Mouse (Mus musculus) embryonic facial prominence, embryonic 15.5 days (tissue): ENCODE results near the gene Plekhm2. TPM values are rescaled to one million over a fixed set of nuclear protein-coding genes. Genes with fewer than 3 reads are reported as not detected.

Experiments used
- ATAC-seq: fragments of 200-750 bp; cut with Nextera tagmentation; 2 replicates; pipeline ENCODE4 v1.8.0; 2017; ENCODE audit warnings: low read depth, moderate TSS enrichment; ENCODE audit not compliant: insufficient number of reproducible peaks, low FRiP score, low TSS enrichment
- H3K27ac ChIP-seq: fragments of 300-500 bp; sonication (generic); replicated peaks from 2 replicates; pipeline ENCODE4 v1.5.1; 2015; ENCODE audit warnings: mild to moderate bottlenecking, inconsistent platforms
- H3K27me3 ChIP-seq: fragments of 300-500 bp; sonication (generic); 2 replicates; pipeline ENCODE4 v1.6.1; 2015; ENCODE audit warnings: inconsistent platforms
- H3K36me3 ChIP-seq: fragments of 300-500 bp; sonication (generic); 2 replicates; pipeline ENCODE4 v1.6.1; 2015; ENCODE audit warnings: mild to moderate bottlenecking, inconsistent platforms
- H3K4me1 ChIP-seq: fragments of 300-500 bp; sonication (generic); 2 replicates; pipeline ENCODE4 v1.6.1; 2015; ENCODE audit warnings: inconsistent platforms
- H3K4me2 ChIP-seq: fragments of 300-500 bp; sonication (generic); replicated peaks from 2 replicates; pipeline ENCODE4 v1.6.1; 2015; ENCODE audit warnings: mild to moderate bottlenecking, inconsistent platforms
- H3K4me3 ChIP-seq: fragments of 300-500 bp; sonication (generic); replicated peaks from 2 replicates; pipeline ENCODE4 v1.5.1; 2015; ENCODE audit warnings: mild to moderate bottlenecking, inconsistent platforms
- H3K9ac ChIP-seq: fragments of 300-500 bp; sonication (generic); 2 replicates; pipeline ENCODE4 v1.6.1; 2015; ENCODE audit warnings: inconsistent platforms
- H3K9me3 ChIP-seq: fragments of 300-500 bp; sonication (generic); replicated peaks from 2 replicates; pipeline ENCODE4 v1.6.1; 2016; ENCODE audit warnings: inconsistent platforms
- WGBS: fragments of 180-500 bp; shearing (Covaris S2); methylation state at CpG from one replicate; pipeline ENCODE4 v1.1.7; 2015; 5-methylcytosine and 5-hydroxymethylcytosine counted together
- polyA plus RNA-seq: library from polyadenylated mRNA; unstranded; fragments of >200 nt; fragmentation: Nextera tagmentation; extraction: Ambion mirVana; gene quantifications from 2 replicates; pipeline ENCODE4 v1.2.1, GENCODE M21; 2015

Plekhm2 gene
- polyA plus RNA-seq, result 7.1 and 8.3 TPM in 2 replicates

DNA sequence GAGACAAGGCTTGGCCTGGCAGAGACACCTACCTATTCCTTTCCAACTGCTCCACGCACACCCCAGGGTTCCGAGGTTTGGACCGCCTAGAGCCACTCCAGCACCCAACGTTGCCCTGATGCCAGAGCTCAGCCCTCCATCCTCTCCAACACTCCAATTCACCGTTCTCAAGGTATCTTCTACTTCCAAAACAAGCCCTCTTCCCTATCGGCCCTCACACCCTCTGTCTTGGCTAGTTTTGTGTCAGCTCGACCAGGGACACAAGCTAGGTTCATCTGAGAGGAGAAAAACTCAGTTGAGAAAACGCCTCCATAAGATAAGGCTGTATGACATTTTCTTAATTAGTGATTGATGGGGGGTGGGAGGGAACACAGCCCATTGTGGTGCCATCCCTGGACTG is at the start of gene Plekhm2:
TSS of gene Plekhm2 (minus strand) at position 101 of the 400 bp plus-strand sequence.
- no peaks in the 10 kb centered on the region for H3K9me3 ChIP-seq
- peak within 1 kb of the TSS; percentile 97 for H3K9ac ChIP-seq
- H3K36me3 ChIP-seq, result peaks cover 7% of the 10 kb centered on the region; the same call in 1 of the 2 replicates
- 66% methylated on average over 8 of the region's 8 CpGs for WGBS
- peak within 1 kb of the TSS; percentile 70 for H3K4me2 ChIP-seq
- peaks cover 16% of the 10 kb centered on the region for H3K4me1 ChIP-seq
- peak within 1 kb of the TSS; percentile 86 for H3K4me3 ChIP-seq
- ATAC-seq, result 0 out of 2 replicates have a peak, but pooled peaks have one; percentile 10
- H3K27ac ChIP-seq, result peak within 1 kb of the TSS; percentile 75
- no peaks in the 10 kb centered on the region for H3K27me3 ChIP-seq

DNA sequence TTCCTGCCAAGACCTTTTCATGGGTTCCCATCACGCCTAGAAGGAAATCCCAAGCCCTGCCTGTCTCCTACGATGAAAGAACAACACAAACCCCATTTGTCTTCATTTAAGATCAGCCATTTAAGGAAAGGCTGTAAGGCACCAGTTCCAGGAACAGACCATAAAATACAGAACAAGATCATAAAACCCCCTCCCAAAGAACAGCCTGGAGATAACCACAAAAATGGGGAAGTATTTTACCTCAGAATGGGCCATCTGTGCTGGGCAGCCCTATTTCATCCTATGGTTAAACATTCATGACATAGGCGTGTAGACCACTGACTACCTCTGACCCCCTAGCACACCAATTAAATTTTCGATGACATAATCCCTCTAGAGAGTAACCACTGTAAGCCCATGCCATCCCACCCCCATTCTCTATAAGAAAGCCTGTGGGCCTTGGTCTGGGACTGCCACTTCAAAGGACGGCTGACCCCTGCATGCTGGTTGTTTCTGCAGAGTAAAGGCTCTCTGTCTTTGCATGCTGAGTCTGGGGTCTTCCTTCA is 49.0 kb upstream of the Plekhm2 start:
- H3K9ac ChIP-seq, result no peak overlapping the region
- H3K4me3 ChIP-seq, result no peak overlapping the region
- no peaks in the 10 kb centered on the region for H3K9me3 ChIP-seq
- H3K4me1 ChIP-seq, result peaks cover 8% of the 10 kb centered on the region
- 83% methylated on average over 5 of the region's 5 CpGs for WGBS
- no peak overlapping the region for H3K27ac ChIP-seq
- H3K36me3 ChIP-seq, result peaks cover 56% of the 10 kb centered on the region
- no peak for ATAC-seq
- no peaks in the 10 kb centered on the region for H3K27me3 ChIP-seq
- no peak overlapping the region for H3K4me2 ChIP-seq

DNA sequence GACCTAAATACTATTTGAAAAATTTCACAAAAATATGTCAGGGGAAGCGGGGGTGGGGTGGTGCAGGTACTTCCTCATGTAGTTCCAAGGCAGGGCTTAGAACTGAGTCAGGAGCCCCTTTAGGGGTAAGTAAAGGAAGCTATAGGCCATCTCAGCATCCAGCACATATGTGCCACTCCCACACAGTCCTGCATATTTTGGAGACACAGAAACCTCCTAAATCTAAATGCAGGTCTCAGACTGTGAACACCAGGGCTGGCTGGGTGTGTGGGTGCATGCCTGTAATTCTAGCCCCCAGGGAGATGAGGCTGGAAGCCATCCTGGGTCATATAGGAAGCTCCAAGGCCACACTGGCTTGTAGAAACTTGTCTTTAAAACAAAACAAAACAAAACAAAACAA is 46.6 kb upstream of the Plekhm2 start:
- Histone ChIP-seq H3K4me3 (no peak overlapping the region), H3K4me1 (peaks cover 8% of the 10 kb centered on the region), H3K36me3 (peaks cover 69% of the 10 kb centered on the region), H3K9me3 (no peaks in the 10 kb centered on the region), H3K9ac (no peak overlapping the region), H3K27ac (no peak overlapping the region), H3K27me3 (no peaks in the 10 kb centered on the region), H3K4me2 (no peak overlapping the region)
- 95% methylated on average over 1 of the region's 1 CpGs for WGBS
- no peak for ATAC-seq

DNA sequence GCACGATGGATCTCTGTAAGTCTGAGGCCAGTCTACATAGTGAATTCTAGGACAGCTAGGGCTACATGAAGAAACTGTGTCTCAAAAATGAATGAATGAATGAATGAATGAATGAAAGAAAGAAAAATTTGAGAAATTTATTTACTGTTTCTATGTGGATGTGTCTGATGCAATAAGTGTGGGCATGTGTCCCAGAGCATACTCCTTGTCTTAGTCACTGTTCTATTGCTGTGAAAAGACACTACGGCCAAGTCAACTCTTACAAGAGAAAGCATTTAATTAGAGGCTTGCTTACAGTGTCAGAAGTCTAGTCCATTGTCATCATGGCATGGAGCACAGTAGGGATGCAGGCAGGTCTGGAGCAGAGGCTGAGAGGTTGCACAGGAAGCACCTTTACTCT is 44.3 kb upstream of the Plekhm2 start:
- Histone ChIP-seq H3K36me3 (peaks cover 92% of the 10 kb centered on the region), H3K27ac (no peak overlapping the region), H3K4me2 (no peak overlapping the region), H3K4me3 (no peak overlapping the region), H3K9me3 (no peaks in the 10 kb centered on the region), H3K4me1 (no peaks in the 10 kb centered on the region), H3K9ac (no peak overlapping the region), H3K27me3 (no peaks in the 10 kb centered on the region)
- ATAC-seq, result no peak
- 92% methylated on average over 2 of the region's 2 CpGs for WGBS

DNA sequence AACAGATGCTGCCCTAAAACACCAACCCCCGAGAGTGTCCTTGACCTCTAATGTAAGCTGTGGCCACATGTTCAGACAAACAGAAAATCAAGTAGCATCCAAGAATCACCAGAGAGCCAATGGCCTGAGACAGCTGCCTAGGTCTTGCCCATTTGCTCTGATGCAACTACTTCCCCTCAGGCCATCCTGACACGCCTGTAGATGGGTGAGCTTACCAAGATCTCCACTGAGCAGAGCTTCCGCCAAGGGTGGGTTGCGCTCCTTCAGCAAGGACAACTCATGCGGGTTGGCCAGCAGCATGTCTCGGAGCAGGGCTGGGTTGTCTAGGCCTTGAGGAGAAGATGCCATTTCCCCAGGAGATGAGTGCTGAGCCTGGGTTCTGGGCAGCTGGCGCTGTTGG is 43.3 kb upstream of the Plekhm2 start:
- 86% methylated on average over 7 of the region's 7 CpGs for WGBS
- H3K36me3 ChIP-seq, result peaks cover 95% of the 10 kb centered on the region
- no peak for ATAC-seq
- H3K4me1 ChIP-seq, result no peaks in the 10 kb centered on the region
- H3K9ac ChIP-seq, result no peak overlapping the region
- H3K27ac ChIP-seq, result no peak overlapping the region
- no peaks in the 10 kb centered on the region for H3K27me3 ChIP-seq
- H3K4me3 ChIP-seq, result no peak overlapping the region
- H3K9me3 ChIP-seq, result no peaks in the 10 kb centered on the region
- no peak overlapping the region for H3K4me2 ChIP-seq

DNA sequence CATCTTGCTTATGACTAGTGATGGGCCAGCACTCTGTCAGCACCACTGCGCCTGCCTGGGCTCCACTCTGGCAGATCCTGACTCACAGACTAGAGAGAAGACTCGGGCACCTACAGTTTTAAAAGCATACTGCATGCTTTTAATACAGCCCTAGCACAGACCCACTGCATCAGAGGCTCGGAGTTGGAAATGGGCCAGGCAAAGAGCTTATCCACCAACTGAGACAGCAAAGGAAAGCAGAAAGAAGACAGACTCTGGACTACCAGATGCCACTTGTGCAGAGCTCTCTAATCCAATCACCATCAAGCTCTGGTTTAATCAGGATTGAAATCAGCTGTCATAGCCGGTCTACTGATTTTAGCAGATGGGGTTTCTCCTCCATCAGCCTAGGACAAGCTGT is 40.6 kb upstream of the Plekhm2 start:
- Histone ChIP-seq H3K36me3 (peaks cover 92% of the 10 kb centered on the region), H3K9ac (no peak overlapping the region), H3K4me1 (no peaks in the 10 kb centered on the region), H3K9me3 (no peaks in the 10 kb centered on the region), H3K27ac (no peak overlapping the region), H3K4me3 (no peak overlapping the region), H3K27me3 (no peaks in the 10 kb centered on the region), H3K4me2 (no peak overlapping the region)
- 59% methylated on average over 4 of the region's 4 CpGs for WGBS
- ATAC-seq, result no peak

DNA sequence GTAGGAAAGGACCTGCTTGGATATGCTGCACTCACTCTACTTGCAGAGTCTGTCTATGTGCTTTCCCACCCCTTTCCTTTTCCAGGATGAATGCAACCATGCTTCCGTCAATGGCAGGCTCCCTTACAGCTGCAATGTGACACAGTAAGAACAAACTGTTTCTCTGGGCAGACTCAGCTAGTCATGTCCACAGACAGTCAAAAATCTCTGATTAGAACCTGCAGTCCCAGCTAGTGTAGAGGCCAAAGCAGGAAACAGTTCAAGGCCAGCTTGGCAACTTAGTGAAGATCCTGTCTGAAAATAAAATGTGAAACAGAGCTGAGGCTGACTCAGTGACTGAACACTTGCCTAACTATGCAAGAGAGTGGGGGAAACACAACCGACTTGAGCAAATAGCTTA is 39.9 kb upstream of the Plekhm2 start:
- ATAC-seq, result no peak

DNA sequence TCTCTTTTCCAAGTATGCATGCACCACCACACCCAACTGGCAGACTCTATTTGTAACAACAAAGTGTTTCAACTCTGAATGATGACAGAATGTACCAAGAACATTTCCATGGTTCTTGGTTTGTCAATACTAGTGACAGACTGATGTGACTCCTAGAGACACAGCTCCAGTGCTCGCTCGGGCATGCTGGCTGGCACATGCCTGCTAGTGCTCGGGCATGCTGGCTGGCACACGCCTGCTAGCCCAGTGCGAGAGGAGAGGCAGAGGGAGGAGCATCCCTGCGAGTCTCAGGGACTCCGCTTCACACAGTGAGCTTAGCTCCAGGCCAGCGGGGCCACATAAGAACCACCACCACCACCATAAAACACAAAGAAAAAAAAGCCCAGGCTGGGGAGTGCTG is 30.0 kb upstream of the Plekhm2 start:
- no peak overlapping the region for H3K9ac ChIP-seq
- no peak overlapping the region for H3K27ac ChIP-seq
- WGBS, result 90% methylated on average over 8 of the region's 8 CpGs
- H3K27me3 ChIP-seq, result no peaks in the 10 kb centered on the region
- no peak overlapping the region for H3K4me2 ChIP-seq
- no peak for ATAC-seq
- no peaks in the 10 kb centered on the region for H3K9me3 ChIP-seq
- peaks cover 91% of the 10 kb centered on the region for H3K36me3 ChIP-seq
- H3K4me3 ChIP-seq, result no peak overlapping the region
- H3K4me1 ChIP-seq, result no peaks in the 10 kb centered on the region

More for the DNA sequence above, 39.9 kb upstream of the Plekhm2 start:
- Histone ChIP-seq H3K9ac (no peak overlapping the region), H3K4me3 (no peak overlapping the region), H3K36me3 (peaks cover 95% of the 10 kb centered on the region), H3K27ac (no peak overlapping the region), H3K4me2 (no peak overlapping the region), H3K9me3 (no peaks in the 10 kb centered on the region), H3K27me3 (no peaks in the 10 kb centered on the region), H3K4me1 (no peaks in the 10 kb centered on the region)
- WGBS, result 86% methylated on average over 2 of the region's 2 CpGs

DNA sequence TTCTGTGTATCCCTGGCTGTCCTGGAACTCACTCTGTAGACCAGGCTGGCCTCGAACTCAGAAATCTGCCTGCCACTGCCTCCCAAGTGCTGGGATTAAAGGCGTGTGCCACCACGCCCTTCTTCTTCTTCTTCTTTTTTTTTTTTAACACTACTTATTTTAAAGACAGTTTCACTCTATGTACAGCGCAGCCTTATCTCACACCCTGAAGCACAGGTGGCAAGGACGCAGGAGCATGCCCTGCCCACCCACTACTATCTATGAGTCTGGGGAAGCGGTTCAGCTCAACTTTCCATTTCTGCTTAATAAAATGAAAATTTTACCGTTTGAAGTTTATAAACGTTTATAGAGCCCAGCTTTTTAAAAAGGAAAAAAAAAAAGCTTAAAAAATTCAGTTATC is 23.8 kb upstream of the Plekhm2 start:
- H3K4me1 ChIP-seq, result no peaks in the 10 kb centered on the region
- WGBS, result 92% methylated on average over 8 of the region's 8 CpGs
- H3K4me3 ChIP-seq, result no peak overlapping the region
- H3K36me3 ChIP-seq, result peaks cover 84% of the 10 kb centered on the region
- no peaks in the 10 kb centered on the region for H3K27me3 ChIP-seq
- no peak for ATAC-seq
- H3K9ac ChIP-seq, result no peak overlapping the region
- H3K9me3 ChIP-seq, result no peaks in the 10 kb centered on the region
- H3K27ac ChIP-seq, result no peak overlapping the region
- H3K4me2 ChIP-seq, result no peak overlapping the region

DNA sequence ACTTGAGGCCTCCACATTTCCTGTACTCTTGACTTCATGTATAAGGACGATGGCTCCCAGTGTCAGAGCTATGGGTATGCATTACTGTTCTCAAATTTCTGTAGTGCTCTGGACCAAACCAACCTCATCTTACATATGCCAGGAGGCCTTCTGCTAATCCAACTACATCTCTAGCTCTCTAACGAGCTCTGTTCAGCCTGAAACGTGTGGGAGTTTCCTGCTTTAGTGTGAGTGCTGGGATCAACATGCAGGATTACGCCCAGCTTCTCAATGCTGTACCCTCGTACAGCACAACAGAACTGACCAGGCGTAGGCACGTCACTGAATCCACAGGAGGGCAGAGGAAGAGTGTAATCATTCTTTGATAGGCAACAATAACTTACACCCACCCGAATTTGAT is 21.8 kb upstream of the Plekhm2 start:
- 0 out of 2 replicates have a peak, but pooled peaks cover 4% of the 10 kb centered on the region for H3K4me1 ChIP-seq
- H3K36me3 ChIP-seq, result peaks cover 74% of the 10 kb centered on the region
- H3K4me2 ChIP-seq, result no peak overlapping the region
- no peak overlapping the region for H3K9ac ChIP-seq
- H3K27me3 ChIP-seq, result no peaks in the 10 kb centered on the region
- H3K4me3 ChIP-seq, result no peak overlapping the region
- H3K27ac ChIP-seq, result no peak overlapping the region
- ATAC-seq, result no peak
- no peaks in the 10 kb centered on the region for H3K9me3 ChIP-seq
- 73% methylated on average over 8 of the region's 8 CpGs for WGBS

DNA sequence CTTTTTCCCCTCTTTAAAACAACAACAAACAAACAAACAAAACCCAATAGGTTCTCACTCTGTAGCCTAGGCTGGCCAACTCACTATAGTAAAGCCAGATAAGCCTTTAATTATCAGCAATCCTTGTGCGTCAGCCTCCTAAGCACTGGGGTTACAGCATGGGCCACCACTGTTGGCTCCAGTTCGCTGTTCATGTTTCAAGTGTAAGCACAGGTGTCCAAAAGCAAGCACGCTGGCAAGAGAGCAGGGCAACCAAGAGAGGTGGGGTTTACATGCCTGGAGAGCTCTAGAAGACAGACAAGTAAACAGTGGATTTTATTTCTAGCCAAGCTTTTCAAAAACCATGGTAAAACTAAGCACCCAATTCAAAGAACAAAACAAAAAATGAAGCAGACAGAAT is 21.4 kb upstream of the Plekhm2 start:
- H3K4me3 ChIP-seq, result no peak overlapping the region
- ATAC-seq, result no peak
- no peaks in the 10 kb centered on the region for H3K27me3 ChIP-seq
- H3K36me3 ChIP-seq, result peaks cover 69% of the 10 kb centered on the region
- H3K9ac ChIP-seq, result no peak overlapping the region
- 85% methylated on average over 3 of the region's 3 CpGs for WGBS
- H3K27ac ChIP-seq, result no peak overlapping the region
- no peaks in the 10 kb centered on the region for H3K9me3 ChIP-seq
- H3K4me2 ChIP-seq, result no peak overlapping the region
- 0 out of 2 replicates have a peak, but pooled peaks cover 4% of the 10 kb centered on the region for H3K4me1 ChIP-seq

DNA sequence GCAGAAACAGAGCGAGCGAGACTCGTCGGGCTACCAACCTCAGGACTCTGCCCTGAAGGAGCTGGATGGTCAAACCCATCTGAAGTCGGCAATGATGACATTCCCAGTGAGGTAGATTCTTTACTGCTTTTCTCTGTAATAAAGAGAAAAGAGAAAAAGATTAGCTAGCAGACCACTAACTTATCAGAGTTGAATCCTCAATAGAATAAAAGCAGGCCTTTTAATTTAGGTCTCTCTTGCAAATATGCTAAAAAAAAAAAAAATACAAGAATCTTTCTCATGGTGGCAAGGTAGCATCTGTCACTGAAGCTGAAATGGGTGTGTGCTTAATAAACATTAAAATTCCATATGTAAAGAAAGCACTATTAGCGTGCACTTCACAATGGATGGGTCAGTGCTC is 20.8 kb upstream of the Plekhm2 start, which contains the start of gene Rsc1a1:
TSS of gene Rsc1a1 (minus strand) at position 101 of the 400 bp plus-strand sequence.
- Histone ChIP-seq H3K4me1 (0 out of 2 replicates have a peak, but pooled peaks cover 8% of the 10 kb centered on the region), H3K27me3 (no peaks in the 10 kb centered on the region), H3K27ac (no peak within 1 kb of the TSS), H3K9me3 (no peaks in the 10 kb centered on the region), H3K9ac (no peak within 1 kb of the TSS), H3K4me2 (no peak within 1 kb of the TSS), H3K36me3 (peaks cover 64% of the 10 kb centered on the region), H3K4me3 (no peak within 1 kb of the TSS)
- 94% methylated on average over 6 of the region's 6 CpGs for WGBS
- no peak for ATAC-seq
